ENCODE assay signal across 8 mouse cellular contexts in genomic region chr6:136930677-136931076, GRCm38 (mm10). TPM values are rescaled to one million over a fixed set of nuclear protein-coding genes. Genes with fewer than 3 reads are reported as not detected.
DNase-seq lines count a peak whose midpoint lies in the region; ATAC-seq lines count a peak whose summit lies in the region.

No protein-coding gene starts in this region.

- WGBS in embryonic facial prominence, embryonic 11.5 days, result 28% methylated on average over 12 of the region's 12 CpGs
- 64% methylated on average over 12 of the region's 12 CpGs for WGBS in hindbrain, embryonic 15.5 days
- WGBS in liver, embryonic 12.5 days (ENCODE audit: insufficient replicate concordance), result 6% methylated on average over 12 of the region's 12 CpGs

- peak; percentile 74 for ATAC-seq in embryonic facial prominence, embryonic 11.5 days (replicated peaks; ENCODE audit: insufficient number of reproducible peaks, low FRiP score, low TSS enrichment, low read depth)
- 0 out of 2 replicates have a peak, but pooled peaks have one; percentile 42 for ATAC-seq in hindbrain, embryonic 15.5 days (ENCODE audit: low FRiP score, low read depth)
- peak; percentile 99 for ATAC-seq in liver, embryonic 12.5 days

- no peaks in the 10 kb centered on the region for H3K4me1 ChIP-seq in embryonic facial prominence, embryonic 11.5 days (ENCODE audit: control insufficient read depth, insufficient read depth, low read length)
- no peaks in the 10 kb centered on the region for H3K4me1 ChIP-seq in hindbrain, embryonic 15.5 days (replicated peaks)
- H3K4me1 ChIP-seq in liver, embryonic 12.5 days, result peaks cover 37% of the 10 kb centered on the region

- no peaks in the 10 kb centered on the region for H3K27me3 ChIP-seq in embryonic facial prominence, embryonic 11.5 days (ENCODE audit: control insufficient read depth, insufficient read depth, low read length)
- H3K27me3 ChIP-seq in hindbrain, embryonic 15.5 days, result no peaks in the 10 kb centered on the region
- no peaks in the 10 kb centered on the region for H3K27me3 ChIP-seq in liver, embryonic 12.5 days (replicated peaks)

- no peaks in the 10 kb centered on the region for H3K36me3 ChIP-seq in embryonic facial prominence, embryonic 11.5 days (replicated peaks; ENCODE audit: control insufficient read depth, insufficient read depth, low read depth, low read length)
- H3K36me3 ChIP-seq in hindbrain, embryonic 15.5 days, result no peaks in the 10 kb centered on the region
- H3K36me3 ChIP-seq in liver, embryonic 12.5 days, result peaks cover 22% of the 10 kb centered on the region

- H3K9ac ChIP-seq in embryonic facial prominence, embryonic 11.5 days (replicated peaks; ENCODE audit: low read length), result 0 out of 2 replicates have a peak overlapping the region, but pooled peaks have one; percentile 8
- no peak overlapping the region for H3K9ac ChIP-seq in hindbrain, embryonic 15.5 days
- peak overlapping the region; percentile 44; the same call in 1 of the 2 replicates for H3K9ac ChIP-seq in liver, embryonic 12.5 days

- no peak overlapping the region for H3K4me2 ChIP-seq in embryonic facial prominence, embryonic 11.5 days (ENCODE audit: low read depth, low read length)
- H3K4me2 ChIP-seq in hindbrain, embryonic 15.5 days, result no peak overlapping the region
- peak overlapping the region; percentile 53 for H3K4me2 ChIP-seq in liver, embryonic 12.5 days

- H3K9me3 ChIP-seq in embryonic facial prominence, embryonic 11.5 days (replicated peaks; ENCODE audit: control insufficient read depth, low read length), result no peaks in the 10 kb centered on the region
- H3K9me3 ChIP-seq in hindbrain, embryonic 15.5 days, result no peaks in the 10 kb centered on the region
- no peaks in the 10 kb centered on the region for H3K9me3 ChIP-seq in liver, embryonic 12.5 days (replicated peaks)

- no peak overlapping the region for H3K4me3 ChIP-seq in embryonic facial prominence, embryonic 11.5 days (ENCODE audit: low read depth, low read length)
- H3K4me3 ChIP-seq in hindbrain, embryonic 15.5 days, result no peak overlapping the region
- H3K4me3 ChIP-seq in liver, embryonic 12.5 days, result no peak overlapping the region

- 0 out of 2 replicates have a peak overlapping the region, but pooled peaks have one; percentile 20 for H3K27ac ChIP-seq in embryonic facial prominence, embryonic 11.5 days (replicated peaks; ENCODE audit: low read depth, low read length)
- H3K27ac ChIP-seq in hindbrain, embryonic 15.5 days (replicated peaks), result peak overlapping the region; percentile 55
- peak overlapping the region; percentile 74 for H3K27ac ChIP-seq in liver, embryonic 12.5 days

- DNase-seq in R1 (ENCODE audit: low read depth, low spot score), result peak; percentile 60
- DNase-seq in embryonic facial prominence, embryonic 11.5 days (ENCODE audit: low spot score), result peak; percentile 68
- DNase-seq in naive thymus-derived CD4-positive, alpha-beta T cell, adult 2 months (ENCODE audit: low read depth), result peak; percentile 92
- peak; percentile 76 for DNase-seq in yolk sac, embryonic 10.5 days (ENCODE audit: low spot score)
- no peak for DNase-seq in frontal cortex, postnatal 14 days (ENCODE audit: low spot score in 2 of 2)
- DNase-seq in left cerebral cortex, adult 8-10 months (ENCODE audit: low spot score in 2 of 2), result no peak

RNA-seq across cellular contexts. Expression of gene Pde6h, which starts 7.0 kb away (rescaled TPM):
- polyA plus RNA-seq in embryonic facial prominence, embryonic 11.5 days (2014; fragmentation: Nextera tagmentation; extraction: Ambion mirVana), result not detected in 2 replicates
- polyA plus RNA-seq in hindbrain, embryonic 15.5 days (2015; fragmentation: Nextera tagmentation; extraction: Ambion mirVana), result 0.07 and 1.1 TPM in 2 replicates
- not detected in 2 replicates for polyA plus RNA-seq in liver, embryonic 12.5 days (2016; fragmentation: Nextera tagmentation; extraction: Ambion mirVana)
- 1 to 10 TPM in 2 of 4 experiments, under 1 TPM in 2; 0.44 to 3.0 (median 1.1) TPM for total RNA-seq in left cerebral cortex, adult 8-10 months (2022)

RNA-seq across cellular contexts. Expression of gene Erp27, which starts 8.7 kb away (rescaled TPM):
- polyA plus RNA-seq in embryonic facial prominence, embryonic 11.5 days (2014; fragmentation: Nextera tagmentation; extraction: Ambion mirVana), result not detected in 2 replicates
- not detected in 2 replicates for polyA plus RNA-seq in hindbrain, embryonic 15.5 days (2015; fragmentation: Nextera tagmentation; extraction: Ambion mirVana)
- polyA plus RNA-seq in liver, embryonic 12.5 days (2016; fragmentation: Nextera tagmentation; extraction: Ambion mirVana), result 0.27 and 0.43 TPM in 2 replicates
- total RNA-seq in left cerebral cortex, adult 8-10 months (2022), result not detected

RNA-seq across cellular contexts. Expression of gene Arhgdib, which starts 11.0 kb away (rescaled TPM):
- 56.2 and 58.1 TPM in 2 replicates for polyA plus RNA-seq in embryonic facial prominence, embryonic 11.5 days (2014; fragmentation: Nextera tagmentation; extraction: Ambion mirVana)
- 14.0 and 16.7 TPM in 2 replicates for polyA plus RNA-seq in hindbrain, embryonic 15.5 days (2015; fragmentation: Nextera tagmentation; extraction: Ambion mirVana)
- polyA plus RNA-seq in liver, embryonic 12.5 days (2016; fragmentation: Nextera tagmentation; extraction: Ambion mirVana), result 120 and 122 TPM in 2 replicates
- total RNA-seq in left cerebral cortex, adult 8-10 months (2022), result 10 to 100 TPM; 16.0 to 24.1 (median 19.6) TPM

RNA-seq across cellular contexts. Expression of gene Mgp, which starts 55.1 kb away (rescaled TPM):
- 9.7 and 11.8 TPM in 2 replicates for polyA plus RNA-seq in embryonic facial prominence, embryonic 11.5 days (2014; fragmentation: Nextera tagmentation; extraction: Ambion mirVana)
- 12.2 and 21.3 TPM in 2 replicates for polyA plus RNA-seq in hindbrain, embryonic 15.5 days (2015; fragmentation: Nextera tagmentation; extraction: Ambion mirVana)
- 4.3 and 7.4 TPM in 2 replicates for polyA plus RNA-seq in liver, embryonic 12.5 days (2016; fragmentation: Nextera tagmentation; extraction: Ambion mirVana)
- 10 to 100 TPM; 34.0 to 50.1 (median 47.6) TPM for total RNA-seq in left cerebral cortex, adult 8-10 months (2022)

Comparison
In these comparisons a context has a peak if more than half of its experiments do, and no peak if none do; other contexts are left out.
1. DNase-seq: peak in R1 (single experiment), embryonic facial prominence, embryonic 11.5 days (single experiment), naive thymus-derived CD4-positive, alpha-beta T cell, adult 2 months (single experiment) and yolk sac, embryonic 10.5 days (single experiment); none in frontal cortex, postnatal 14 days (0 of 2) and left cerebral cortex, adult 8-10 months (0 of 2).
2. ATAC-seq: peak in every context shown above with its lines; median percentile 99 in liver, embryonic 12.5 days; 74 in embryonic facial prominence, embryonic 11.5 days; 42 in hindbrain, embryonic 15.5 days.
3. H3K27ac ChIP-seq: peak in every context shown above with its lines; median percentile 74 in liver, embryonic 12.5 days; 55 in hindbrain, embryonic 15.5 days; 20 in embryonic facial prominence, embryonic 11.5 days.